Mouse (Mus musculus) neutrophil, adult 5-6 weeks (primary cell): Measurements from ENCODE around the gene Pum1. TPM values are rescaled to one million over a fixed set of nuclear protein-coding genes. Genes with fewer than 3 reads are reported as not detected.
"Not testable (repeated sequence)": the region's sequence is repeated elsewhere in the genome, so short reads cannot be mapped to it uniquely, and the experiment has no call there.

Experiments used
- ATAC-seq: fragments of 151-379, 151-347 bp; 2 replicates; pipeline ENCODE4 v1.8.0; 2017; ENCODE audit warnings: mild to moderate bottlenecking, moderate TSS enrichment; ENCODE audit not compliant: insufficient number of reproducible peaks, poor library complexity, low FRiP score, severe bottlenecking; ENCODE audit errors: extremely low read depth
- total RNA-seq: library from RNA; stranded (forward); fragments of 200-1000 nt; gene quantifications from 2 replicates; pipeline ENCODE4 v1.2.3, GENCODE M21; 2017

The Pum1 gene
- total RNA-seq, 1 experiment from 2014 or later, result 70.6 TPM

DNA sequence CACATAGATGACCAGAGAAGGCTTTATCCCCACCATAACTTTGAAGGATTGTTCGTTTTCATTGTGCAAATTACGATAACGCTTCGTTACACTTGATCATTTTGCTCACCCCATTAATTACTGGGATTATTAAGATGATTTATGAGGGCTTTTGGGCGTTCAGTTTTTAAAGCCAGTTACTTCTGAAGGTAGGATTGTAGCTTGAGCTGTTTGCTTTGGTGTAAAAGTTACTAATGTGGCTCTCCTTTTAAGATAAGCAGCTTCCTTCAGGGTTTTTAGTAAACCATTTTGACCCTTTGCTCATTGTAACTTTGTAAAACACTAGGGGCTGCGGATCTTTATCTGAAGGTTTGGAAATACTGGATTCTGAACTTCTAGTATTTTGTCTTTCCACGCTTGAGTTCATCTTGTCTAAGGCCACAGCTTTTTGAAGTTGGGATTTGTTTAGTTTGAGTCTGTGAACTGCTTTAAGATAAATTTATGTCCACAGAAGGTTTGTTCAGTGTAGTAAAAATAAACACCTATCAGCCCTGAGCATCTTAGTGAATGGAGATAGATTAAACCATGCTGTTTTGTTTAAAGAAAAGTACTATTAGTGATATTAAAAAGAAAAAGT lies 1.4 kb downstream of the Pum1 start:
- no peak for ATAC-seq

DNA sequence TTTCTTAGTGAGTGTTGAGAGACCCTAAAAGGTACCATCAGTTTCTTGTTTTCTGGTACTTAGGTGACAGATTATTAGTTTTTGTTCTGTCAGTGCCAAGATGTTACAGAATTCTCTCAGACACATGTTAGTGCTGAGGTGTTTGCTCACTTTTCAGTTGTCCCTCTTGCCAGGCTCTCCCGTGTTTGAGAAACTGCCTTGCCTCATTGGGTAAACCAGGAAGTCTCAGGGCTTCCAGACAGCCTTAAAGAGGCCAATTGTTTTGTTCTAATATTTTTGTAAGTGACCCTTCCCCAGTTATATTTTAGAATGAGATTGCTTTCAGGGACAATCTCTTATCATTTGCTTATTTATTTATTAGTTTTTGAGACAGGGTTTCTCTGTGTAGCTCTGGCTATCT lies 2.1 kb downstream of the Pum1 start:
- ATAC-seq, result no peak

DNA sequence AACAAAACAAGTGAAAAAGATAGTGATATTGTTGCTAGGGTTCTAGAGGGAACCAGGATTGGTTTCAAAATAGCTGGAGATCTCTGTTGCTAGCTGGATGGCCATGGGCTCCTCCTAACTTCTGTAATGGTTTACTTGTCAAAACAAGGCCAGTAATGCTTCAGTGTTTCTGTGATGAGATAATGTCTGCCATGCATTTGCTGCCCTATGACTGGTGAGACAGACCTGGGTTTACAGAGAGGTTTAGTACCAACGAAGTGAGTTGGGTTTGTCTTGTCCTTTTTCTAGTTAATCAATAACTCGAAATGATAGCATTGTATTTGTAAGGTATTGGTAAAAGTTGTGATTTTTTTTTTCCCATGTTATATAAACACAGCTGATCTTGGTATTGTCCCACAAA lies 4.6 kb downstream of the Pum1 start:
- no peak for ATAC-seq

DNA sequence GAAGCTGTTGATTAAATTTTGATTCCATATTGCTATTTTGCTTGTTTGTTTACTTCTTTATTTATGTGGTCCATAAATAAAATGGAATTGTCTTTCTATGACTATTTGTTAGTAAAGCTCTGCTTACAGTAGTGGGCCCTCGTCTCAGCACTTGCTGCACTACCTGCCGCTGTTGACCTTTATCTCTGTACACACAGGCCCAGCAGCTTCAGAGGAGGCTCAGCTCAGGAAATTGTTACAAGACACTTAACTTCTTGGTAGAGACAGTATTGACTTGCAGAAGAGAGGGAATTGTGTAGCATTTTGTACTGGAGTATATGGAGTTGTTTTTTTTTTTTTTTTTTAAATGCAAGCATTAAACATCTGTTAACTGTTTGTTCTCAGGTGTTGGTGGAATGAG lies 5.4 kb downstream of the Pum1 start:
- no peak for ATAC-seq

DNA sequence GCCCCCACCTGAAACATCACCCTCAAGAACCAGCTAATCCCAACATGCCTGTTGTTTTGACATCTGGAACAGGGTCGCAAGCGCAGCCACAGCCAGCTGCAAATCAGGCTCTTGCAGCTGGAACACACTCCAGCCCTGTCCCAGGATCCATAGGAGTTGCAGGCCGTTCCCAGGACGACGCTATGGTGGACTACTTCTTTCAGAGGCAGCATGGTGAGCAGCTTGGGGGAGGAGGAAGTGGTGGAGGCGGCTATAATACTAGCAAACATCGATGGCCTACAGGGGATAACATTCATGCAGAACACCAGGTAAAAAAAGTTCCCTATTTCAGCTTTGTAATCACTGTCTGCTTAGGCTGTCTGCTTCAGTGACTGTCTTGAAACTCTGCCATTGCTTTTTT lies 5.9 kb downstream of the Pum1 start:
- peak; percentile 74; the same call in 1 of the 2 replicates for ATAC-seq

DNA sequence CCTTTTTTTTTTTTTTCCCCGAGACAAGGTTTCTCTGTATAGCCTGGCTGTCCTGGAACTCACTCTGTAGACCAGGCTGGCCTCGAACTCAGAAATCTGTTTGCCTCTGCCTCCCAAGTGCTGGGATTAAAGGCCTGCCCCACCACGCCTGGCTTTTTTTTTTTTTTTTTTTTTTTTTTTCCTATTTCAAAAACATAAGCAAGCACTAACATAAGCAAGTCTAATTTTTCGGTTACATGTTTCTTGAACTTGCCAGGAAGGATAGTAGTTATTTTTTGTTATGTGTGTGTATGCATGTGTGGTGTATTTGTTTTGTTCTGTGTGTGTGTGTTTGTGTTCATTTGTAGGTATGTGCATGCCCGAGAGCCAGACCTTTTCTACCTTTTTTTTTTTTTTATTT lies 6.9 kb downstream of the Pum1 start:
- not testable (repeated sequence) for ATAC-seq

DNA sequence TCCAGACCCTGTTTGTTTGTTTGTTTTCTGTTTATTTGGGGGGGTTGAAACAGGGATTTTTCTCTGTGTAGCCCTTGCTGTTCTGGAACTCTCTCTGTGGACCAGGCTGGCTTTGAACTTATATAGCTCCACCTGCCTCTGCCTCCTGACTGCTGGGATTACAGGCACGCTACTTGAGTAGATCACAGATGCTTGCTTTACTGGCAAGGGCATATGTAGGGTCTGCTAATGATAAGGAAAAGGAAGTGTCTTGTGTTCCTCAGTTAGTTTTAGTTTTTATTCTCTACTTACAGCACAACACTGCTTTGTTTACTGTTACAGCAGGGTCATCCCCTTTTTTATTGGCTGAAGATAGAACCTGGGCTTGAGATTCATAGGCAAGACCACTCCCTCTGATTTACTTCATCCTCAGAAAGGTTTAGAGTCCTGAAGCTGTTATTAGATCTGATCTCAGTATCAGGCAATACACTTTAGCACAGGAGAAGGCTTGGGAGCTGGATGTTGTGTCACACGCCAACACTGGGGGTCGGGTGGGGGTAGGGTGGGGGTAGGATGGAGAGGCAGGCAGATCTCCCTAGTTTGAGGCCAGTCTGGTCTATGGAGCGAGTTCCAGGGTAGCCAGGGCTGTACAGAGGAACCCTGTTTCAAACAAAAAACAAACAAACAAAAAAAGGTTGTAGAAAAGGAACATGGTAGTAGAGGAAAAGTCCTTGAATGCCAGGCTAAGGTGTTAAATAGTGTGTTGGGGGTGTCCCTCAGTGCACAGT lies 8.1 kb downstream of the Pum1 start:
- ATAC-seq, result no peak

DNA sequence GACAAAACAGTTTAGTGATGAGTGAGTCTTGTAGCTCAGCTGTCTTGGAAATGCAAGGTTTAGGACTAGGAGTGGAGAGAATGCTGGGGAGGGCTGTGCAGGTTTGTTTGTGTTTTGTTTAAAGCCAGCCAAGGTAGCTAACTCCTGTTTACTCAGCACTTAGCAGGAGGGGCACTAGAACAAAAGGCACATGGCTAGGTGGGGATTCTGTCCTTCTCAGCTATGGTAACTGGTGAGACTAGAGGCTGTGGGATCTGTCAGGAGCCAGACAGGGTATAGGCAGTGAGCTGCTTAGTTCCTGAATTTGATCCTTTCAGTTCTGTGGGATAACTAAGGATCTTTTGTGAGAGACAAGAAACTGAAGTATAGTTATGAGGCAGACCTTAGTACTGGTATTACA lies 9.0 kb downstream of the Pum1 start:
- no peak for ATAC-seq

DNA sequence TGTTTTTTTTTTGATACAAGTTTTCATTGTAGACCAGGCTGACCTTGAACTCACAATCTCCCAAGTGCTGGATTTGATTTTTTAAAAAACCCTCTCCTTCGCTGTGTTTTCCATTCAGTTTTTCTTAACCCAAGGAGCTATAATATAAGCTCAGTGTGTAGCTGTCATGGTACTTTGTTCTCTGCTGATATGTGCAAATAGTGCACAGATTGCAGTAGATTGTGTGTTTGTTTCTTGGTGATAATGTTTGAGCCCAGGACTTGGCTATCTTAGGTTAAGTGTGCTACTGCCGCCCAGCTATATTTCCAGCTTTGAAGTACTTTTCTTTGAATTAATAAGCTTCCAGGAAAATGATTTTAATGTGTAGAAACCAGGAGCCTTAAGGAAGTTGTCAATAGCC lies 13.6 kb downstream of the Pum1 start:
- no peak for ATAC-seq

DNA sequence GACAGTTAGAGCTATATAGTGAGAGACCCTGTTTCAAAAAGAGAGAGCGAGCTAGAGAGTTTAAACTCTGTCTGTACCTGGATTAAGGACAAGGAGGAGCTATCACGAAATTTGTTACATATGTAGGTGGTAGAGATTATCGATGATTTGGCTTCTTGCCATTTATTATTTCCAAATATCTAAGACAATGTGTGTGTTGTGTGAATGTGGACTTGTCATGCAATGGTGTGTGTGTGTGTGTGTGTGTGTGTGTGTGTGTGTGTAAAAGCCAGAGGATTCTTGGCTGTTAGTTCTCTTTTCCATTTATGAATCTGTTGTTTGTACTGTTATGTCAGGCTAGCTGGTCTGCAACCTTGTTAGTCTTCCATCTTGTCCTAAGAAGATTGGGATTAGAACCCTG lies 15.0 kb downstream of the Pum1 start:
- ATAC-seq, result no peak

DNA sequence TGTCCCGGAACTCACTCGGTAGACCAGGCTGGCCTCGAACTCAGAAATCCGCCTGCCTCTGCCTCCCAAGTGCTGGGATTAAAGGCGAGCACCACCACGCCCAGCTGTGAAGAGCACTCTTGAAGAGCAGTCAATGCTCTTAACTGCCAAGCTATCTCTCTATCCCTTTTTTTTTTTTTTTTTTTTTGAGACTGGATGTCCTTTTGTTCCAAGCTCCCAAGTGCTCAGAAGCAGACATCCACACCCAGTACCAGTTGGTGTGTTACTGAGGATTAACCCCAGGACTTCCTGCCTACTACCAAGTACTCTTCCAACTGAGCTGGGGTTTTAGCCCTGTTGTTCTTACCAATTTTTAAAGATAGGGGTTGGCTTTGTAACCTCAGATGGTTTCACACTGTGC lies 17.6 kb downstream of the Pum1 start:
- no peak for ATAC-seq

DNA sequence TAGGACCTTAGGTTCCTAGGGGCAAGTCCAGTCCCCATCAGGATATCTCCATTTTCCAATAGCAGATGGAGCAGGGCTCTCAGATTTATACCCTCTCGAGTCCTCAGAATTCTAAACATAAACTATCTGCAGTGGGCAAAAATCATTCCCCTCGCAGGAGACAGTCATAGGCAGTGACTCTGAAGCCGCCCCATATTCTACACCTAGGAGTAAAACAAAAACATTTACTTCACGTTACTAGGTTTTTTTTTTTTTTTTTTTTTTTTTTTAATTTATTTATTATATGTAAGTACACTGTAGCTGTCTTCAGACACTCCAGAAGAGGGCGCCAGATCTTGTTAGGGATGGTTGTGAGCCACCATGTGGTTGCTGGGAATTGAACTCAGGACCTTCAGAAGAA lies 19.9 kb downstream of the Pum1 start:
- ATAC-seq, result not testable (repeated sequence)

DNA sequence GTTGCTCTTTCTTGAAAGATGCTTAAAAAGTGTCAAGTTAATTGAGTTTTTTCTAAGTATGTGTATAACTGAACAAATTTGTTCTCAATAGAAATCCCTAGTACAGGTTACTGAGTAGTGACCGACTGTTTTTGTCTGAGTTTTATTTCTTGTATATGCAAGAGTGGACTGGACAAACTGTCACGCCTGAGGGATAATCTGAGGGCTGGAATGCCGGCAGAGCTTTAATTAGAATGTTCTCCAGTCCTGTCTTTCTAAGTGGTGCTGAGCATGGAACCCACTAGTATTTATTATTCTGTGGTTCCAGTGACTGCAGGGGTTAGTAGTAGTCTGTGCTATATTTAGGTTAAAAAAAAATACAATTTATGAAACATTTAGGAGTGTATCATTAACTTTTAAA lies 30.8 kb downstream of the Pum1 start:
- no peak for ATAC-seq

DNA sequence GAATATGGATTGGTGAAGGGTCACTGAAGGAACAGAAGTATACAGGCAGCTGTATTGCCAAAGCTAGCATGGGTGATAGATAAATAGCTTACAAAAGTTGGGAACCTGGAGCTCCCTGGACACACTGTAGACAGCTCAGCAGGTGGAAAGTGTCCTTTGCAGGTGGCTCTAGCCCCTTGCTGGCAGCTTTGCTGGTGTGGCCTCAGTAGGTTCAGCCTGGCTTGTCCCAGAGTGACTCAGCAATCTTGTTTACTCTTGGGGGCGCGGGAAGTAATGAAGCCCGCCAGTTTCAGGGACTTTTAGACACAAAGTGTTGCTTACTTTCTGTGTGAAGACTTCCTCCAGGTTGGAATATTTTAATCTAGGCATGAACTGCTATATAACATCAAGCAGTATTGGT lies 31.9 kb downstream of the Pum1 start:
- no peak for ATAC-seq

DNA sequence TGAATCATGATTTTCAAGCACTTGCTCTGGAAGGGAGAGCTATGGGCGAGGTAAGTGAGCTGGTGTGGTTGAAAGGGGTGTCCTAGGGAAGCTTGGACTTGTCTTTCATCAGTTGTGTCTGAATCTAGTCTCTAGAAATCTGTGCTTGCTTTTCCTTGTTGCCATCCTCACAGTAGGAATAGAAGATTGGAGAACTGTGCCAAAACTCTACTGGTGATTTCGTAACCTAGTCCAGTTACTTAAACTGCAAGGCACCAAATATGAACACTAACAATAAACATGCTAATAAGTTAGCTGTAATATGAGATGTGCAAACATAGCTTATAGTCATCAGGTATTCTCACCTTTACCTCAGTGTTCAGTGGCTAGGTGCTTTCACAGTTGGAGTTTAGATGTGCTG lies 37.9 kb downstream of the Pum1 start:
- ATAC-seq, result no peak

DNA sequence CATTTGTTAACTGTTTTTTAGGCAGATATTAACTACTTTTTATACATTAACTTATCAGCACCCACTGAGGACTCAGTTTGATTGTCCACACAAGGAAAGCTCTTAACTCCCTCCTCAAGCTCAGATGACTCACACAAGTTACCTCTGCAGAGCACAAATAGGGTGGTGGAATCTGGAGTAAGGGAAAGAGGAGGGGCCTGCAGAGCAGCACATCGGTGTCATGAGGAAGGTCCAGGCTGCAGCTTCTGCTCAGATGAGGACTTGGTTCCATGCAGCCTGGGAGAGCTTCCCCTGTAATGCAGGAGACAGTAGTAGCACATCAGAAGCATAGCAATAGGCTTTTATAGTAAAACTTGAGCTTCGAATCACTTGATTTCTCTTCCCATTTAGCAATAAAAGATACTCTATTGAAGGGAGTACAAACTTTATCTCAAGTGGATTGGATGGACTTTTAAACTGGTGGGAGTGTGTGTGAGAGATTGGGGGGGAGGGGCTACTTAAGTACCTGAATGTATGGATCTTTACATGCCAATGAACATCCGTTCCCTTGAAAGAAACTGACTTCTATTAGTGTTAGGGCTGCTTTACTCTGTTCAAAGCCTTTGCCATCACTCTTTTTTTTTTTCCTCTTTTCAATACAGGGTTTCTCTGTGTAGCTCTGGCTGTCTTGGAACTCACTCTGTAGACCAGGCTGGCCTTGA lies 39.9 kb downstream of the Pum1 start:
- no peak for ATAC-seq

DNA sequence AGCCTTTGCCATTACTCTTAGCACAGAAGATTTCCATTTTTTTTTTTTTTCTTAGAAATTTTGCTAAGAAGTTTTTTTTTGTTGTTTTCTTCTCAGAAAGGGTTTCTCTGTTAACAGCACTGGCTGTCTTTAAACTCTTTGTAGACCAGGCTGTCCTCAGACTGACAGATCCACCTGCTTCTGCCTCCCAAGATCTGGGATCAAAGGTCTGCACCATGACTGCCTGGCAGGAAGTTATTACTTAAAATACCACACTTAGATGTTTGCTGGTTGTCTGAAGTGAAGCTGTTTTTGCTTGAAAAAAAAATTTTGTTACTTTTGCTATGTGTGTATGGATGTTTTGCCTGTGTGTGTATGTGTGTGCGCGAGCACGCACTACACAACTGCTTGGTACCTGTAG lies 40.5 kb downstream of the Pum1 start:
- no peak for ATAC-seq

DNA sequence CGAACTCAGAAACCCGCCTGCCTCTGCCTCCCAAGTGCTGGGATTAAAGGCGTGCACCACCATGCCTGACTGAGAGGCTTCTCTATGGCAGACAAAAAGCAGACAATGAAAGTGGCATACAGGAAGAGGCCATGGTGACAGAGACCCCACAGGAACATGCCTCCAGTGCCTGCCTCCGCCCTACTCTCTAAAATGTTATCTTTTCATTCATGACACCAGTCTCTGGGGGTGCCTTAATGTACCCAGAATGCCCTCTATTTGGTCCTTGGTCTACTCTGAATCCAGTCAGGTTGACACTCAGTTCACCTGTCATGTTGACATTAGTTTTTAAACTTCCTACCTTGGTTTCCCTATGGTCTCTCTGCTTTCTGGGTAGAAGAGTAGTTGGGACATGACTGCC lies 41.5 kb downstream of the Pum1 start:
- no peak for ATAC-seq

DNA sequence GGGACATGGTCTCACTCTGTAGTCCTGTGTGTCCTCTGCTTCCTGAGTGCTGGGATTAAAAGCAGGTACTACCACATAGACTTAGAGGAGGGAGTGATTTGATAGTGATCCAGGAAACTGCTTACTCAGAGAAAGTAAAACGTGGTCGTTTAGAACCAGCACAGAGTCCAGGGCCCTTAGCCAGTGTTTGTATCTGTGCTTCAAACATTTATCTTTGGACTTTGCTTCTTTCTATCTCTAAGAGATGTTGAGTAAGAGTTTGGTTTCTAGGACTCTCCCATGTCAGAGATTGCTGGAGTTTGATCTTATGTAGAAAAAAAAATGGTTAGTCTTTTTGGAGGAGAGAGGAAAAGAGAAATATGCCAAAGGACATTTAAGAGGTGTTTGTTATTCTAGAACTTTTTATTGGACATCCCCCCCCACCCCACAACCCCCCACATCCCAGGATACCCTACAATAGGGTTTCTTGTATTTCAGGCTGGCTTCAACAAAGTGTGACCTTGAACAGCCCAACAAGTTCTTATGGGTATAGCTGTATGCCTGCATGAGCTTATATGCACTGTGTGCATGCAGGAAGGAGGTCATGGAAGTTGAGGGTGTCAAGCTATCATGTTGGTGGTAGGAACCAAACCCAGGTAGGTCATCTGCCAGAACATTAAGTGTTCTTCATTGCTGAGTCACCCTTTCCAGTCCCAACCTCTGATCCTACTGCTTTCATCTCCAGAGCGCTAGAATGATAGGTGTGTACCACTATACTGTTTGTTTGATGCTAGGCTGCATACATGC lies 43.3 kb downstream of the Pum1 start:
- no peak for ATAC-seq
